Mouse (Mus musculus) frontal cortex, adult (tissue): ENCODE measurements at regions not wholly inside any gene's neighbourhood (a gene's known extent, or its start where the extent isn't known, plus 50 kb on each side); places are given as distances from the start of the nearest gene placed in this dataset.

ENCODE experiments used
- ATAC-seq: cut with Nextera tagmentation; 2 replicates; pipeline ENCODE4 v1.9.2; 2017; ENCODE audit warnings: mild to moderate bottlenecking, moderate library complexity, mixed read lengths; ENCODE audit not compliant: low TSS enrichment

DNA sequence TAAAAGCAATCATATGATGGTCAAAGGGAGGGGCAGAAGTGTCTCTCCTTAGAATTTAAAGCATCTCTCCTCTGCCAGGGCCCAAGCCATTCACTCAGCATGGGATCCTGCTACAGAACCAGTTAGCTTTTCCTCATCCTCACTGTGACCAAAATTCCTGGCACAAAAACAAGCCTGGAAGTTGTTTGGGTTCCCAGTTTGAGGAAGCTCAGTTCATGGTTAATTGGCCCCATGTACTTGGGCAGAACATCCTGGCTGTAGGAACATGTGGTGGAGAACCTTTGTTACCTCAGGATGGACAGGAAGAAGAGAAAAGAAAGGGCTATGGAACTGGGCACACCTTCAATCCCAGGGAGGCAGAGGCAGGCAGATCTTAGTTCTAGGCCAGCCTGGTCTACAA is 52.4 kb upstream of the Mfge8 start:
- no peak for ATAC-seq

DNA sequence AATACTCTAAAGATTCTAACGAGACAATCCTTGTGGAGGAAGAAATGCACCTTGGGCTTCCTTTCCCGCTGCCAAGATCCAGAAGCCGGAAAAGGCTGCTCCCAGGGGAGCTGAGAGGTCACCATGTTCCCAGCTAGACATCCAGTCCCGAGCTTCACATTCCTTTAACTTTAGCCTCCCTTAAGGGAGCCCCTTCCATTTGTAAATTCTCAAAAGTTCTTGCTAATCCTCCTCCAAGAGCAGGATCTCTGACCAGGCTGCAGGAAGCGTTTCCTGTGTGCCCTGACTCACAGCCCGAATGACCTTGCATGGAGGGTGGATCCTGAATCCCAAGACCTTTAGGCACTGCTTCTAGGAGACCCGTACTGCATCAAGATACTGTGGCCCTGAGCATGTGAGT is 53.5 kb upstream of the Mfge8 start:
- ATAC-seq: no peak

DNA sequence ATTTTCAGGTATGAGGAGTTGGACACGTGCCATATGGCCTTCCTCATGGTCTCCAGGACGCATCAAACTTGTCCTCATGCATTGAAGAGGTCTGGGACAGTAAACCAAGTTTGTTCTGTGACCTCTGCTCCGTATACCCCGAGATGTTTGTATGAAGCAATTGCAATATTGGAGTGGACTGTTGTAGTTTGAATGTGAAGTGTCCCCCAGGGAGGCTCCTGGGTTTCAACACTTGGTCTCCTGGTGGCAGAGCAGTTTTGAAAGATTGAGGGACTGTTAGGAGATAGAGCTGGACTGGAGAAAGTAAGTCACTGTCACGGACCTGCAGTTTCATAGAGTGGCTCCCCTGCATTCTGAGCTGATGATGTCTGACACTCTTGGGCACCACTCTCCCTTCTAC is 54.6 kb upstream of the Mfge8 start:
- ATAC-seq: no peak

DNA sequence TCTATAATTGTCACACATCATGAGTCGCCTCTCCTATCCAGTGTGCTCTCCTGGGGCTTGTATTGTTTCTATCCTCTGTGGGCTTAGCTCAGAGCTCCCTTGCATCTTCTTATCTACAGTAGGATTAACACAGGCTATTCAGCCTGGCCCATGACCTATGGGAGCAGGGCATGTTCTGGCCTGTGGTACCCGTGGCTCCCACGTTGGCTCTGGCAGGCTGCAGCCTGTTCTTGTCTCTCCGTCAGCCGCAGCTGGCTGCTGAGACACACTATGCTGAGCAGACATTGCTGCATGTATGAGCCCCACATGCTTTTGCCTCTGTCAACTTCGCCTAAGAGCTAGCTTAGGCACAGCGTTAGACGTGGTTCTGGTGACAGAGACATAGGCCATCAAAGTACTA is 58.3 kb upstream of the Mfge8 start:
- no peak for ATAC-seq

DNA sequence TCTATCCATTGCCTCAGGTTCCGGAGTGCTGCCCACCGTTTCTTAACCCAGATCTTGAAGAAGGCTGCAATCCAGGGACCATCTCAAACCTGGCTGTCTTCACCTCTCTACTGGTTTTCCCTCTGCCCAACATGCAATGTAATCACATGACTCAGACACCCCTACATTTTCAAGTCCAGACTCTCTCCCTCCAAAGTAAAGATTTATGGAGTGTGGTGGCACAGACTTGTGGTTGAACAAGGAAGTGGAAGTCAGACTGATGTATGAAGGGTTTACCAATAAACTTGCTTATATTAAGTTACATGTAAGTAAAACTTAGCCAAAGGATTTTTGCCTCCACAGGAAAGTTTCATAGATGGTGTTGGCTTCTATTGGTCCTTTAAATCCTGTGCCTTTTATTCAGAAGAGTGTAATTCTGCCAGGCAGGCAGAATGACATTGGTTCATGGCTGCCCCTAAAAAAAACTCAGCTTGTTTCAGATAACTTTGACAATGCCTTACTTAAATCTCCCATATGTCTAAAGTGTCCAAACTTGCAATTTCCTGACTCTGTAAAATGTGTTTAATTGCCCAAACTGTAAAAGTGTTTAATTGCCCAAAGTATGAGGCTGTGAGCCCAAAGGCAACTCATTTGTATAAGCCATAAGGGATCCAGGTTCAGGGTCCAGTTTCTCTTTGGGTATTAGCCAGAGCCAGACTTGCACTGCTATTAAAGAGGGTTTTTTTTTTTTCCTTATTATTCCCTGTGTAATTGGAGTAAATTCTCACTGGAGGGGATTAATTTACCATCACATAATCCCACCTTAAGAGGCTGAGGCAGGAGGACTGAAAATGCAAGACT is 61.7 kb upstream of the Mfge8 start:
- no peak for ATAC-seq

DNA sequence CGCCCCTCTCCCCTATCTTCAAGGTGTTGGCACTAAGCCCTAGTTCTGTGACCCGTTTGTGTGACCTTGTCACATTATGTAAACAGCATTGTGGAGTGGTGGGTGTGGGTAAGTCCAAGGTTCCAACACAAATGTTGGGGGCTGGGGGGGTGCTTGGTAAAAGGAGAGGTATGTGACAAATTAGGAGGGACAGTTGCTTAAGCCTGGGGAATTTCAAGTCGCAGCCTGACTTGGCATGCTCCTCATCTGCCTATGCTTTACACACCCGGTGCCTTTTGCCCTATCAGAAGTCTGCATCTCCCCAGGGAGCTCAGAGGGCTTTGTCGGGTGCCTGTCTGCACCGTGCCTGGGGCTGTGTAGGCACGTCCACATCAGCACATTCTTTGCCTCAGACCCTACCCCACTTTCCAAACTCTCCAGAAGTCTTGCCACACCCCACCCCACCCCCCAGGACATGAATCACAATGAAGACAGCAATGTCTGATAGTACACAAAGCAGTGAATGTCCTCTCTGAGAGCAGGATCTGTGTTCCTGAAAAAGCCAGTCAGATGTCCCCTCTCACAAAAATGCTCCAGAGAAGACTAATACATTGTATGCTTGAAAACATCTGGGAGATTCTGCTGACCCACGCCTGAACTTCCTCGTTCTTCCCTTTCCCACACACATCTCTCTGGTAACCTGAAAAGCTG is 61.6 kb upstream of the Abhd2 start:
- ATAC-seq: no peak

DNA sequence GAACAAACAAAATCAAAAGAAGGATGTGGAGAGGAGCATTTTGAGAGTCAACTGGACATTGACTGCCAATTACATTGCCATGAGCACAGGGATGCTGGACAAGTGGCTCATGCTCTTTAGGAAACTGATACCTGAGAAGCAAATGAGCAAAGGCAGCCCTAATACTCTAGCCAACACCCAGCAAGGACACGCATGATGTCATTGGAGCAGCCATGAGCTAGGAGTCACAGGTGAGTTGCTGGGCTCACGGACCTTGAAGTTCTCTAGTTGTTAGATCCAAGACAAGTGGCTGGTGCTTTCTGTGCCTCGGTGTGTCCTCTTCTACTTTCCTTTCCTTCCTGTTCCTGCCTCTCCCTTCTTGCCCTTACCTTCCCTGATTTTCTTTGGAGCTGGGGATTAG is 60.8 kb upstream of the Abhd2 start:
- ATAC-seq: no peak

DNA sequence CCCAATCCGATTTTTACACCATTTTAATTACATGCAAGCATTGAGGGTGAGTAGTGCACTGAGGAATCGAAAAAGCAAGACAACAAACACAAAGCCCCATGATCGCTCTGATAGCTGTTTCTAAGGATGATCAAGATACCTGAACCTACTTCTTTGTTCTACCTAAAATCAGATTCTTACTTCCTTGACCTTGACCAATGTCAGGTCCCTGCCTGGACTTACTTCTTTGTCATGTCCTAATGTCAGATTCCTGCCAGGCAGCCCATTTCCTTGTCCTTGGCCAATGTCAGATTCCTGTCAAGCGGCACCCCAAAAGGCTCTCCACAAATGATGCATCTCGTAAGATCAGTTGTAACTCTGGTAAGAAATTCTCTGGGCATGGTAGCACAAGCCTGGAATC is 58.0 kb upstream of the Abhd2 start:
- ATAC-seq: no peak

DNA sequence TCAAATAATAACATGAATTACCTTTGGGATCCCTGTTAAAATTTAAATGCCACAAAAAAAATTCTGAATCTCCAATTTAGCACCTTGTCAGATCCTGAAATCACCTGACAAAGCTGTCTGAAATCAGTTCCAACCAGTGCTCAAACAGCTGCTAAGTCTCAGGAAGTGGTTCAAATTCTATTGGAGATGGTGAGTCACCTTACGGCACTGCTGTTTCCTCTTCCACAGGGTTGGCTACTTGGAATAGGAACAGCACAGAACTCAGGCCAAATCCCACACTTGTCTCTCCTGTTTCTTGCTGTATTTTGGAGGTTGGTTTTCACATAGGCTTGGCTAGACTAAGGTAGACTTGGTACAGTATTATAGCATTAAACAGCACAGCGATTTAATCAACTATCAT is 55.8 kb upstream of the Abhd2 start:
- peak; percentile 59 for ATAC-seq

DNA sequence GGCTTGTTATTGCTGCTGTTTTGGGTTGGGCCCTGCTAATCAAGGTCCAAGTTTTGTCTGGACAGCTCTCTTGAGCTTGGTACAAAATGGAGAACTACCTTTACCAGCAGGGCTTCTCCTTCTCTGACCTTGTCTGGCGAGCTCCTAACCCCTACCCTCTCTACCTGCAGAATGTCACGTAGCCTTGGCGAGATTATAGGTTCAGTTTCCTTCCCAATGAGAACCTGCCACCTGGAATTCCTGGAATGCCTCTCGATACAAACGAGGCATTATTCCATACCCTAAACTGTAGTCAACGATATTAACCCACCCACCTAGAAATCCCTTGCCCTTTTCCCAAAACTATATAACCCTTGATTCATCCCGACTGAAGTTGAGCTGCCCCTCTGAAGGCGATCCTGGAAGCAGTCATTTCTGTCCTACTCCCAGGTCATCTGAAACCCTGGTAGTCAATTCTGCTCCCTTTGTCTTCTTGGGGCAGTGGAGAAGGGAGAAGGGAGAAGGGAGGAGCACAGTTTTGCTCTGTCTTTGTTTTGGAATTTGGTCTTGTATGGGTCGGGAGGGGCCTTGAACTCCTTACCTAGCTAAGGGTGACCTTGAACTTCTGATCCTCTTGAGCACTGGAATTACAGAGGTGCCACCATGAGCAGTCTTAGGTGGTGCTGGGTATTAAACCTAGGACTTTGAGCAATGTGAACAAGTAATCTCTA is 50.2 kb upstream of the Abhd2 start:
- ATAC-seq: no peak
